Mouse (Mus musculus) testis, adult 10 weeks (tissue): ENCODE data around the gene Pla2g4a. TPM values are rescaled to one million over a fixed set of nuclear protein-coding genes. Genes with fewer than 3 reads are reported as not detected.

ENCODE experiments used
- polyA plus RNA-seq: library from polyadenylated mRNA; stranded (reverse); fragments of 350-450 nt; fragmentation: Illumina TruSeq; extraction: RNeasy Lipid Tissue Mini Kit (QIAGEN cat#74804); gene quantifications from one replicate; pipeline ENCODE4 v1.2.3, GENCODE M21; 2014; ENCODE audit warnings: low read depth, low replicate concordance

Gene Pla2g4a
- polyA plus RNA-seq: 9.3 TPM

DNA sequence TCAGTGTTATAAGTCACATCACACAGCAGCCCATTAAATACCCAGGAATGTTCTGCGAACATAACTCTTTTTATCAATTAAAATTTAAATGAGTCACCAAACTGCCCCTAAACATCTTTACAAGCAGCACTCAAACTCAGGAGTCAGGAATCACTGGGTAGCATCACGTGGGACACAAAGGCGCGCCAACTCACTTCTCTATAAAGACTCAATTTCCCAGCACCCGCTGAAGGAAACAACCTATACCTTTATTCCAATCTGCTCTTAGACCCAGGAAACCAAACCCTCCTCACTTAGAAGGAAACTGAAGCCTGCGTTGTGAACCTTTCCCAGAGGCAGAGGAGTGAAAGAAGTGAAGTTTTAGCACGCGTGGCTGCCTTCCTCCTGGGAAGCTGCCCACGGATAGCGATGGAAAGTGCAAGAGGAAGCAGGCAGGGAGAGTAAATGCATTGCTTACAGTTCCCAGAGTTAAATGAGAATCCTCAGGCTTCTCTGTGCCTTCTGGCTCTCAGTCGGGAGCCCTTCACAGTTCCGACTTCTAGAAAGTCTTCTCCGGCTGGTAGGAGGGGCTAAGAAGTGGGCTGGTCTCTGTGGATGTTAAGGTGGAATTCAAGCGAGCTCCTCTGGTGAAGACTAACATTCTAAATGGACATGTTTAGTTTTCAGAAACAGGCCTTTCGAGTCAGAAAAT is at the start of gene Pla2g4a:
Gene Pla2g4a, minus strand, starts transcription at position 557 of the 691 bp plus-strand sequence.

Other genes with a start within 250 kb of the Pla2g4a start
- 0.08 TPM for gene Ptgs2, start 138.7 kb upstream of the Pla2g4a start, polyA plus RNA-seq